Mouse (Mus musculus) thymus, postnatal 36 days (tissue): ENCODE measurements around the gene Rasl10b.

Experiments
- DNase-seq, 2 experiments: peaks; one replicate each; pipeline ENCODE4 v3.0.0; 2022; ENCODE audit warnings: mixed read lengths in 2 of 2

Rasl10b gene

DNA sequence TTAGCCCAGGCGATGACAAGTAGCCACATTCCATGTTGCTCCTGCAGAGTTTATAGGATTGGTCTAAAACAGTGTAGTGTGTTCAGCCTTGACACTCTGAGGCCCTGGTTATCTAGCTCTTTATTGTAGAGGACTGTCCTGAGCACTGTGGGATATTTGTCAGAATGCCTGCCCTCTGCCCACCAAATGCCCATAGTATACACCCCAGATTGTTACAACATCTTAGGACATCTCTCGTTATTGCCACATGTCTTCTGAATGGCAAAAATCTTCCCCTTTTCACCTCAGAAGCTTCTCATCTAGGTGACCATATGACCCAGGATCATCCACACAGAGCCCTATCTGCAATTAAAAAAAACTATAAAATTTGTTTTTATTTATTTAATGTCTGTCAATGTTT lies 23.6 kb downstream of the Rasl10b start:
- no peak for DNase-seq

DNA sequence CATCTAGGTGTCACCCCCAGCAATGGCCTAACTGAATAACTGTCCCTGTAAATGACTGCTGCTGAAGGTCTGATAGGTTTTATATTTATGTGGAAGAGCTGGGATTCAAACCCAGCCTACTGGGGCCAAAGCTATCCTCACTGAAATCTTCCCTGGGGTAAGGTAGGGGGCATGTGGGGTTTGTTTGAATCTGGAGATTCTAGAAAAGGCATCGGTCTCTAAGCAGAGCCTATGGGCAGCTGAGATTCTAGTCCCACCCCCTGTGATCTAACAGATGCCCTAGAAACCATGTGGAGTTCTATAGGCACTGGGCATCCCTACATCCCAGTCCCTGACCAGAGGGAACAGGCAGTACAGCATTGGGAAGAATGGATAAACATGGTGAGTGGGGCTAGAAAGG lies 28.4 kb downstream of the Rasl10b start, which contains the start of gene 1700020L24Rik:
Gene 1700020L24Rik, plus strand, starts transcription at position 301 of the 400 bp plus-strand sequence.
- DNase-seq = no peak

DNA sequence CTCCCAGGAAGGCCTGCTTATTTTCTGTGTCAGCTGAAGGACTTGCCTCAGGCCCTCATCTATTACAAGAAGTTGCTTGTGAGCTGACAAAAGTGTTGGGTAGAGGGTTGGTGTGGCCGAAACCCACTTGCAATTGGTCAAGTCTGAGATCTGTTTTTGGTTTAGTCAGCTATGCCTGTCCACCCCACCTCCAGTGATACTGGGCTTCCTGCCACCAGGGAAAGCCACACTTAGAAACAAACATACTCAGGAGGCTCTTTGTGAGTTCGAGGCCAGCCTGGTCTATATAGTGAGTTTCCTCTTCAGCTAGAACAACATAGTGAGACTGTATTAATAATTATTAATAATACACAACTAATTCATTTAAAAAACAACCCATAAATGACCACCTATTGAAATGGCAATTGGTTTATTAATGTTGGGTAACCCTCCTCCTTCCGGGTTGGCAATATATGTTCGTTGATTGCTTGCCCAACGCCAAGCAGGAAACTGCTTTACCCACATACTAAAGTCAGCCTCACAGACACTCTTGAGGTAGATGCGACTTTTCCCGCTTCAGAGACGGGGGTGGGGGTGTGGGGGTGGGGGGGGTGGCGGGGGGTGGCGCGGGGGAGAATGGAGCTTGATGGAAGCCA lies 30.6 kb downstream of the Rasl10b start:
- DNase-seq = no peak

DNA sequence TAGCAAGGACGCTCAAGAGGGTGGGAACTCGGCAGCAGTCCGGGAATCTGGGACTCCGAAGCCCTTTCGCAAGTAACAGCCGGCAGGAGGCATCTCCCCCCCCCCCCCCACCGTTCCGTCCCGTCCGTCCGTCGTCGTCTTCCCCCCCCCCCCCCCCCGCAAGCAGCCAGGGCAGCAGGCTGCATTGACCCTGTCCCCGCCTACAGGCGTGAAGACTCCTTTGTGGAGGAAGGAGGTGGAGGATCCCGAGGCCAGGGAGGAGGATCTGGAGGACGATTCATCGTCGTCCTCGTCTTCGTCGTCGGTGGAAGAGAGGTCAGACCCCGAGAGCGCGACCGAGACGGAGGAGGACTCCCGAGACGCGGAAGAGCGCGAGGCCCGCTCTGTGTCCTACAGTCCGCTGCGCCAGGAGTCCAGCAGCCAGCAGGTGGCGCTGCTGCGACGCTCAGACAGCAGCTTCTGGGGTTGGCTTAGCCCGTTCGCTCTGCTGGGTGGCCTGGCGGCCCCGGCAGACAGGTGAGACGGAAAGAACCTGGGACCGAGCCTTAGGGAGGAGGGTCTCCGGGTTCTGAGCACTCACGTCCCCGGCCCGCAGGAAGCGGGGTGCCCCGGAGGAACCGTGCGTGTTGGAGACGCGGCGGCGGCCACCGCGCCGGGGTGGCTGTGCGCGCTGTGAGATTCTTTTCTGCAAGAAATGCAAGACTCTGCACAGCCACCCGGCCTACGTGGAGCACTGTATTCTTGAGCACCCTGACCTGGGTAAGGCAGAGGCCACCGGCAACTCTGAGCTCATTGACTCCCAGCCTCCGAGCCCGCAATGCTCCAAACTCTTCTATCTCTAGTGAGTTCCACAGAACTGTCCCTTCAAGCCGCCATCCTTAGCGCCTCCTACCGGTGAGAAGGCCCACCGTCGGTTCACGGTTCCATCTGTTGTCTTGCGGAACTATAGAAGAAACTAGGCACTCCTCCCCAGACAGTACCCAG lies 31.4 kb downstream of the Rasl10b start:
- peak; percentile 87 to 88 for DNase-seq

DNA sequence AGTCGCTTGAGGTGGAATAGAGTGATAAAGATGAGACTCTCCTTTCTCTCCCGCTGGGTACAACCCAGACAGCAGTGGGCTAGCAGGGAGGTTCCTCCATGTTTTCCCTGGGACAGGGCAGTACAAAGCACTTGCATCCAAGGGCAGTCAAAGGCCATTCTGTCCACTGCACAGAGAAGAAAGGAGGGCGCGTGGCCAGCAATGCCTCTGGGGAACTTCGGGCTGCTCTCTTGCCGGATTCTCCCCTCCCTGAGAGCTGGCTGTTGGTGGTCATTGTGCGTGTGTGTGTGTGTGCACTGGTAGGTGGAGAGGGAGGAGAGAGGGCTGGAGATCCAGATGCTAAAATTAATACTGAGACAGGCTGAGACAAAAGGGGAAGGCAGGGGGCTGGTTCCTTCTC lies 32.3 kb downstream of the Rasl10b start:
- DNase-seq = no peak

DNA sequence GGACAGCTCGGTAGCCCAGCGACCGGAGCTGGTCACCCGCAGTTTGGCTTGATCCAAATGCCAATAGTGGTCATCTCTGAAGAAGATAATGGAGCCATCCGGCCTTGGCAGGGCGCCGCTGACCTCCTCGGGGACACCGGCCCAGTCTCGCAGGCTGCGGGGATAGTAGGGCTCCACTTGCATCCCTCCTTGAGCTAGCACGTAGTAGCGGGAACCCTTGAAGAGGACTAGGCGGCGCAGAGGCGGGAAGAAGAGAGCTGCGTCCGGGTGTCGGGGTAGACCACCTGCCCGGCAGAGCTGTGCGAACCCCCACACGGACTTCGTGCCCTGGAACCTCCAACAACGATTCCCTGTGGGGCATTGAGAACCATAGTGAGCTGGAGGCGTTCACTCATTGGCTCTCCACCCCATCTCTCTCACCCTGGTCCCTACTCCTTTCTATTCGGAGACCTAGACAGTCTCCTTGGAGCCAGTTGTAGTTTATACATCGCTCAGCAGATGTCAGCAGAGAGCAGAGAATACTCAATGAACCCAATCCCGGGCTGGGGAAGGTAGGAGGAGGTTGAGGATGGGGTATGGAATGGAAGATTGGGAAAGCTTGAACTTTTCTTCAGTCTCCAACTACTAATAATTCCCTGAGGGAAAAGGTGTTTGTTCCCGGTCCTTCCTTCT lies 33.8 kb downstream of the Rasl10b start:
- peak; percentile 36 to 48 for DNase-seq

DNA sequence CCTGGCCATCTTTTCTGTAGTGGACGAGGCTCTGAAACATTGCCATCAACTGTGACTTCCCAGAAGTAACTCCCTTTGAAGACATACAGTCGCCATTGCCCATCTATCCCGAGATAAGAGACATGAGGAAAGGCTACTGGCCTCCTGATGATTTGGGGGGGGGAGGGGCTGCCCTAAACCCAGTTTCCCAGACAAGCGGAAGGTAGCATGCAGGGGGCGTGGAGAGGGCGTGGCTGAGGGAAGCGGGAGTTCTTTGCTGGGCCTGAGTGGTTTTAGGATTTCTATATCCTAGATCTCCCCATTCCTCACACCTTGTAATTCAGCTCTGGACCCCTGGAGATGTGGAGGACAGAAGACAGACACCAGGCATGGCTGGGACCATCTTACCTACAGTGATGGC lies 34.9 kb downstream of the Rasl10b start:
- DNase-seq = no peak

DNA sequence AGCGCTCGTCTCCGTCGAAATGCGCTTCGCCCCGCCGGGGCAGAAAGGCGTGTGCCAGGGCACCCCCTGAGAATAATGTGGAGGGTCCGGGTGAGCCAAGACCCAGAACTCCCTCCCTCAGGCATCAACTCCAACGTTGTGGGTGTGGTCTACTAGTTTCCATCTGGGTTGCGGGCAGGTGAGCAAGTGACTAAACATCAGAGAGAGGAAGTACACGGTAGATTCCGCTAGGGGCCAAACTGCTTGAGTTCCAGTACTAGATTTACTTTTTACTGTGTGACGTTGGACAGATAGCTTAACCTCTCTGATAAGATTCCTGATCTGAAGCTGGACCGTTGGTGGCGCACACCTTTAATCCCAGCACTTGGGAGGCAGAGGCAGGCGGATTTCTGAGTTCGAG lies 36.1 kb downstream of the Rasl10b start:
- DNase-seq = no peak

DNA sequence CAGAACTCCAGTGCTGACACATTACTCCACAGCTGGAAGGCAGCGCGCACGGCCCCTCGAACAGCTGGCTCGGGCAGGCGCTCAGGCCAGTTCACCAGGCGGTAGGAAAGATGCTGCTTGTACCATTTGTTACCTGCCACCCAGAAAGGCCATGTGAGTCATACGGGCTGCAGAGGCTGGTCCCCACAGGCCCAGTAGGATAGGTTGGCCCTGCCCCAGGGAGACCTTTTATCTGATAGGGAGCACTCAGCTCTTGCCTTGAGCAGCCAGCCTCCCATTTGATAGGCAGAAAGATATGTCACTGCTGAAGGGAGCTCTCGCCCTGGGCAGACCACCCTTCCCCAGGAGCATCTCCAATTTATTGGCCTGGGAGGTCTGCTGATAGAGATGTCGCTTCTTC lies 38.7 kb downstream of the Rasl10b start:
- no peak for DNase-seq

DNA sequence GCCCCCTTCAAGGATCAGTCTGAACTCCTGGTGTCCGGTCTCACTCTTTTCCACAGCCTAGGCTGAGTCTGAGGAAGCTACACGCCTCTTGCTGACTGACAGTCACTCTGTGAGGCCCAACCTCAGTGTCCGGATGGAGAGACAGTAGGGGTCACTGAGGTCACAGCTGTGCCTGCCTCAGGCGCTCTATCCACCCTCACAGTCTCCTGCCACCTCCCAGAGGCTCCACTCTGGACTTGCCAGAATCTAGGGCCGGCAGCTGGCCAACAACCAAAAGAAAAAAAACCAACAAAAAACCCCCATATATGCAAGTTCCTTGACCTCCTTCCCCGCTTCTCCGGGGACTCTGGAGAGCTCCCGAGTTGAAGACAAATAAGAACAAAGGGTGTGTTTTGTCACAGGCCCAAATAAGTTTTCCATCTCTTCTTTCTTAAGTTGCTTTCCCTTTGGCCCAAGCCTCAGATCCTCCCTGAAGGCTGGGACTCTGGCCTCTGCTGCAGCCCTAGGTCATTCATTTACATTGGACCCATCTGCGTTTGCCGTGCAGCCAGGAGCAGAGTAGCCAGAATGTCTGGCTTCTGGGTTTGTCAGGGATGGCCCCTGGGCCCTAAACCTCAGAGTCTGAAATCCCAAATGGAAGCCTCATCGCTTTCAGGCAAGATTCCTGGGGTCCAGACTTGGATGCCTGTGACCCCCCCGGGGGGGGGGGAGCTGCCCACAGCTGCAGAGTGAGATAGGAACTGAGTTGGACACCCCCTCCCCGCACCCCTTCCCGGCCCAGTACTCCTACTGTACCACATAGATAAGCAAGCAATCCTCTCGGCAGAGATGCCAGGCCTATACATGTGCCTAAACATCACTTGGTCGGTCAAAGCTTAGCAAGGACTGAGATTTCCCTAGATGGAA lies 39.3 kb downstream of the Rasl10b start:
- DNase-seq = no peak

DNA sequence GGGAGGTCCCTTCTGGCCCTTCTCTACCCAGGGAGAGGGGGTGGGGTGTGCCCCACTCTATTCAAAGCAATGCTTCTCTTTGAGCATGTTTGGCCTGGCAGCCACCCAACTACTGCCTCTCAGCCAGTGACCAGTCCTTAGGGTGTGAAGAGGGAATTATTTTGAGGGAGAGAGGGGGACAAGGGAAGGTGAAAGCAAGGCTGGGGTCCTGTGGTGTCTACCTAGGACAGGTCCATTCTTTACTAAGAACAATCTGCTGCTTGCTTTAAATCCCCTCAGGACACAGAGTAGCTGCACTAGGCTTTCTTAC lies 39.9 kb downstream of the Rasl10b start:
- DNase-seq = no peak

DNA sequence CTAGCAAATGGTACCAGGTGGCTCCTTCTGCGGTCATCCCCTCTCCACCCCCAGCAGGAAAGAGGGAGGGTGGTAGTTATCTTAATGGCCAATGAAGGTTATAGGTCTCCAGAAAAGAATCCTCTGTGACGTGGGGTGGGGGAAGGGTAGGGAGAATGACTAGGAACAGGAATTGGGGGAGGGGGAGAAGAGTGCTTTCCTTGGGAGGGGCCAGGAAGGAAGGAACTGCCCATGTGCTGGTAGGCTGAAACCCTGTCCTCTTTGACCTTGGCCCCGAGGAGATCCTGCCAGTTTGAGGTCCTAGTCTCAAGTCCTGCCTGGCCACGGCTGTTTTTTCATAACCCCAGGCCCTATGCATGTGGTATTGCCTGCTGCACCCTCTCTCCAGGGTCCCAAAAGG lies 40.4 kb downstream of the Rasl10b start:
- no peak for DNase-seq

DNA sequence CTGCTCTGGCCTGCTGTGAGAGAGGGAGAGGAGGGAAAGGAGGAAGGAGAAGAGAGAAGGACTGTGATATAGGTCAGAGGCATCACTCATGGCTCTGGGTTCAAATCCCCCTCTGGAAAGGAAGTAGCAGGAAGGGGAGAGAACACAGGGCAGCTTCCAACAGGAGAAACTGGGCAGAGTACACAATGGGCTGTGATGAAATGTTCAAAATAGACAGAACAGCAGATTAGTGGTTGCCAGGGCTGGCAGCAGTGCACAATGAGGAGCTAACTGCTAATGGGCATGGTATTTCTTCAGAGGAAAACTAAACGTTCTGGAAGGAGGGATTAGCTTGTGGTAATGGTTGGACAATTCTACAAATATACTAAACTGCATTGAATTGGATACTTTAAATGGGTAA lies 41.6 kb downstream of the Rasl10b start:
- DNase-seq = no peak

DNA sequence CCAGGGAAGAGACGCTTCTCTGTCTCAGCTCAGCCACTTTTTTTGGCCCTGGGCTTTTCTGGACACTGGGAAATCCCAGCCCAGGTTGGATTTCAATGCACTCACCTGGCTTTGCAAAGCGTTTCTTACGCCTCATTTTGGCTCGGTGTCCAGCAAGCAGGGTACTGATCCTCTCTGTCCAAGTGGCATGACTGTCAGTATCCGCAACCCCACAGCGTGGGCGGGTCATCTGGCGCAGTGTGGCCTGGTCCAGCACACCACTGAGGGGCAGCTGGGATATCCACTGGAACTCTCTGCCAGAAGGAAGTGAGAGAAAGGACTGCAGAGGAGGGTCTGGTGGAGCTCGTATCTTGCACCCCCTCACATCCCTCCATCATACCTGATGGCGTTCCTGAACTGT lies 42.3 kb downstream of the Rasl10b start:
- DNase-seq = no peak

DNA sequence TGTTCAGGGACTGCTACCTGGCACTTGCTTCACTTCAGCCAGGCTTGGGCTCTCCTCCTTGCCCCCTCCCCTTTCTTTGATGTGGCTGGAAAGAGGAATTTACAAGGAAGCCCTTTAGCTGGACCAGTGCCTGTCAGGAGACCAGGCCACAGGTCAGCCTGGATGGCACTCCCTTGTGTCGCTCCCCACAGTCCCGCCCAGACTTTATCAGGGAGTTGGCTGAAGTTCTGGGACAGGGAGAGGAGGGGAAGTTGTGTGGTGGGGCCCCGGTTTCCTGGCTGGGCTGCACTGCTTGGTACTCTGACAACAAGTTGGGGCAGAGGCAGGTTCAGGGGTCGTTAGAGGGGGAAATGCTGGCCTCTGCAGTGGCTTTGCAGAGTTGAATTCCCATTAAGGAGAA lies 45.6 kb downstream of the Rasl10b start:
- DNase-seq = no peak

DNA sequence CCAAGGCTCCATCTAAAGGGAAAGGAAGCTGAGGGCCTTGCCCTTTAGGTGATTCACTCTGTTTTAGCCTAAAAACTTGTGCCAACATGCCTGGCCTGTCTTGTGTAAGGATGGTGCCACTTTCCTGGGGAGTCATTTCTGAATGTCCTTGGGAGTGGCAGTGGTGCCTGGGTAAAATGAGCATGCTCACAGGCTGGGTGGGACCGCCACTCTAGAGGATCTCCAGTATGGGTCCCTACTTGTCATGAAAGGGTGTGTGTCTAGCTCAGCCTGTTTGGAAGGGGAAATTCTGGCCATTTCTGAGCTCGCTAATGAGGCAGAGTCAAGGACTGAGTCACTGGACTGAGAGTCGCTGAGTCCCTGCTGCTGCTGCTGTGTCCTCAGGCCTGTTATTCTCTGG lies 46.7 kb downstream of the Rasl10b start:
- no peak for DNase-seq

DNA sequence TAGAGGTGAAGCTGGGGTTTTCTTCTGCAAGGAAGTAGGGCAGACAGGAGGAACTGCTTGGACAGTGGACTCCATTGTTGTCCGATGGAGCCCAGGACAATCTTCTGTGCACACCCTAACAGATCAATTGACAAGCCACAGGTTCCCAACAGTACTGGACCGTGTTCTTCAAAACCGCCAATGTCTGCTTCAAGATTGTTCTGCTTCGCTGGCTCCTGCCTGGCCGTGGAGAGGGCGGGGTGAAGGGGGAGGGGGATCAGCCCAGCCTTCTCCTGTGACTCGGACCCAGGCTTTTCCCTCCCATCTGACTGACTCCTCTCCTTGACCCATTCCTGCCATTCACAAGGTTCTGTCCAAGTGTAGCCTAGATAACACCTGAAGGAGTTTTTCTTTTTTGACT lies 48.3 kb downstream of the Rasl10b start:
- DNase-seq = no peak

DNA sequence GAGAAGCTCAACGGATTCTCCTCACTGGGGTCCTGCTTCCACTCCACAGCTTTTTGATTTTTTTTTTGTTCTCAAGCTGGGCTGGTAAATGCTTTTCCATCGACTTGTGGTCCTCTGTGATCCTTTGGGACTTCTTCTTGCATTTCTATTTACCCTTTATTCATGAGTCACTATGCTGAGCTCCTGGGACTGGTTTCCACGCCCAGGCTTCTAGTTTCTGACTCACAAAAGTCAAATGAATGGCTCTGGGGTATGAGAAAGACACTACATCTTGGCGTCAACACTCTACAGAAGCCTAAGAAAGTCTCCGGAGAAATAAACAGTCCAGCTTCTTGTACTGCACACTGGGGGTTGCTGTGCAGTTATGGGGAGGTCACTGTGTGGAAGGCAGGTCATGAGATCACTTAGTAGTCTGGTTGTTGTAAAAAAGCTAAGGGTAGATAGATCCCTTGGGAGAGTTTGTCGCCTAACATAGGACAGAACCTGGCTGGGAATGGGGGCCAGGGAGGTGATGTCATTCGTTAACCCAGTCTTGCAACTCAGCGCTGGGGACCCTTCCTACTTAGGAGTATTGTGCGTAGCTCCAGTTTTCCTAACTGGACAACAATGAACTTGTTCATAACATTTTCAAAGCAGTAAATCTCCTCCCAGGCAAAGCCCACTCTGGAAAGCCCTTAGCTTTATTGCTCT lies 49.1 kb downstream of the Rasl10b start:
- no peak for DNase-seq

DNA sequence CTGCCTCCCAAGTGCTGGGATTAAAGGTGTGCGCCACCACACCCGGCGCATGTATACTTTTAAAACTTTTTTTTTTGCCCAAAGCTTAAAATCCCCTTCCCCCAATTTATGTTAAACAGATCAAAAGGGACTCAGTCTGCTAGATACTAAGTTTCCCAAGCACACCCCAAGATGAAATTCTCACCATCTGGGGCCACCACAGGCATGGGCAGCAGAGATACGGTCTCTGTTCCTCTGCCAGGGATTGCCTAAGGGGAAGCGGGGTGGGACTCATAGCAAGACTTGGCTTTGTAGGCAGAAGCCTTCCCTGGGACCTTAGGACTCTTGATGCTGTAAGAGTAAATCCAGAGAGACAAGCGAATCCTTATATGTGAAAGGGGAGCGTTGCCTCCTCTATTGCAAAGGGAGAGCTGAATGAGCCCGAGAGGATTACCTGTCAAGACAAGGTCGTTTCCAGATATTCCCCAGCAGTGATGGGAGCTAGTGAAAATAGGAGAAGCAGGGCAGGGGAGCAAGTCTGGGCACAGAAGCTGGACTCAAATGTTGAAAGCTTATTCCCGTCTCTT lies 52.6 kb downstream of the Rasl10b start:
- DNase-seq = no peak

DNA sequence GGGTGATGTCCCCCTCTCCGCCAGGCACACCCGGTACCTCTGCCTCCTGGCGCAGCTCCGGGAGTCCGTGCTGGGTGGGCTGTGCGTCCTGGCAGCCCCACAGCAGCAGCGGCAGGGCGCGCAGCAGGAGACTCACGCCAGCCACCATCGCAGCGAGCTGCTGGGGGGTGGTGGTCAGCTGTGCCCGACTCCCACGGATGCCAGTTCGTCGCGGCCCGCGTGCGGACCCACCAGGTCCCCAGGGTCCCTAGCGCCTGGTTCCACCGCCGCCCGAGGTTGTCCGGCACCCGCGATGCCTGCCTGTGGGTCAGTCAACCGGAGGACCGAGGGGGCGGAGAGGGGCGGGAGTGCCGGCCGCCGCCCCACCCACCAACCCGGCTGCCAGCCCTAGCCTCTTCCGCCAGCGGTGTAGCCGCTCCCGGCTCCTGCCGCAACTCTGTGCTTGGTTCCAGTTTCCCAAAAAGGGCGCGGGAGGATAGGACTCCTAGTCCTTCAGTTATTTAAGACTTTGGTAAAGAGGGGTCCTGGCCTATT lies 53.8 kb downstream of the Rasl10b start, which contains the start of gene Mmp28:
Gene Mmp28, minus strand, starts transcription at position 361 of the 534 bp plus-strand sequence.
- DNase-seq = no peak

DNA sequence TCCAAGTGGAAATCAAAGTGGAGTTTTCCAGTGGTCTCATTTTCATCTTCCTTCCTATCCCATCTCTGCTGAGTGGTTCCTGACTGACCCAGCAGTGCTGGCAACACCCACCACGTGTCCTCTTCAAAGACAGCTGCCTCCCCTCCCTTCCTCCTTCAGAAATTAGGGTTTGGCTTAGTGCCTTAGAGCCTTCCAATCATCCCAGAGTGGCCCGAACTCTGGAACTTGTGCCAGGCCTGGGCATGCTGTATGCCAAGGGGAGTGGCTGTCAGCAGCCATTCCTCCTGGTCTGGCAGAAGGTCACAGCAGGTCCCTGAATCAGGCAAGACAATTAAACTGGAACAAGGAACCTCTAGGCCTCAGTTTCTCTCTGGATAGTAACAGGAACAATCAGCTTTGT lies 57.0 kb downstream of the Rasl10b start:
- no peak for DNase-seq
